Mouse (Mus musculus): ENCODE measurements around the gene Ssh2. TPM values are rescaled to one million over a fixed set of nuclear protein-coding genes. Genes with fewer than 3 reads are reported as not detected.
A peak's percentile ranks its signal among the peaks of the same experiment; 100 is the strongest.

Gene Ssh2
- total RNA-seq, 2 experiments from 2014 or later = 29.5 to 30.1 TPM

GRCm38 (mm10) chr11:77490451-77490850, 274.4 kb downstream of the Ssh2 start:
- DNase-seq (ENCODE audit: low spot score in 2 of 2) = no peak

- DNase-seq (ENCODE audit: low spot score in 2 of 2) = peak; percentile 85 to 88
Measured at GRCm38 (mm10) chr11:77491123-77491501, 275.0 kb downstream of the Ssh2 start.

- DNase-seq (ENCODE audit: low spot score in 2 of 2) = peak in 1 of 2 experiments; percentile 59
Measured at GRCm38 (mm10) chr11:77491502-77492291, 275.6 kb downstream of the Ssh2 start.

- DNase-seq (ENCODE audit: low spot score in 2 of 2) = peak in 1 of 2 experiments; percentile 64
Measured at GRCm38 (mm10) chr11:77492311-77492871, 276.3 kb downstream of the Ssh2 start.

GRCm38 (mm10) chr11:77492911-77493332, 276.8 kb downstream of the Ssh2 start:
- DNase-seq (ENCODE audit: low spot score in 2 of 2) = peak; percentile 91 to 96

- DNase-seq (ENCODE audit: low spot score in 2 of 2) = peak; percentile 67 to 75
Measured at GRCm38 (mm10) chr11:77493512-77494343, 277.6 kb downstream of the Ssh2 start, which contains the start of gene Git1. TSS of gene Git1 (plus strand) at chr11:77493562.

GRCm38 (mm10) chr11:77494344-77494676, 278.2 kb downstream of the Ssh2 start:
- DNase-seq (ENCODE audit: low spot score in 2 of 2) = no peak

- no peak for DNase-seq (ENCODE audit: low spot score in 2 of 2)
Measured at GRCm38 (mm10) chr11:77494782-77495181, 278.7 kb downstream of the Ssh2 start.

GRCm38 (mm10) chr11:77495507-77495906, 279.4 kb downstream of the Ssh2 start:
- DNase-seq (ENCODE audit: low spot score in 2 of 2) = no peak

- no peak for DNase-seq (ENCODE audit: low spot score in 2 of 2)
Measured at GRCm38 (mm10) chr11:77497341-77497756, 281.3 kb downstream of the Ssh2 start.

- DNase-seq (ENCODE audit: low spot score in 2 of 2) = no peak
Measured at GRCm38 (mm10) chr11:77497851-77498250, 281.8 kb downstream of the Ssh2 start.

- no peak for DNase-seq (ENCODE audit: low spot score in 2 of 2)
Measured at GRCm38 (mm10) chr11:77498261-77499139, 282.4 kb downstream of the Ssh2 start.

- DNase-seq (ENCODE audit: low spot score in 2 of 2) = no peak
Measured at GRCm38 (mm10) chr11:77499354-77499753, 283.3 kb downstream of the Ssh2 start.

GRCm38 (mm10) chr11:77500361-77501325, 284.6 kb downstream of the Ssh2 start:
- DNase-seq (ENCODE audit: low spot score in 2 of 2) = no peak

- peak; percentile 78 to 86 for DNase-seq (ENCODE audit: low spot score in 2 of 2)
Measured at GRCm38 (mm10) chr11:77501392-77501791, 285.3 kb downstream of the Ssh2 start.

GRCm38 (mm10) chr11:77501971-77502370, 285.9 kb downstream of the Ssh2 start:
- no peak for DNase-seq (ENCODE audit: low spot score in 2 of 2)

GRCm38 (mm10) chr11:77502481-77502880, 286.4 kb downstream of the Ssh2 start:
- DNase-seq (ENCODE audit: low spot score in 2 of 2) = no peak

GRCm38 (mm10) chr11:77503511-77503910, 287.4 kb downstream of the Ssh2 start:
- DNase-seq (ENCODE audit: low spot score in 2 of 2) = no peak

GRCm38 (mm10) chr11:77504377-77504776, 288.3 kb downstream of the Ssh2 start:
- no peak for DNase-seq (ENCODE audit: low spot score in 2 of 2)
